Mouse (Mus musculus): Measurements from ENCODE around the gene Ephb4. TPM values are rescaled to one million over a fixed set of nuclear protein-coding genes. Genes with fewer than 3 reads are reported as not detected.

Ephb4 gene
- polyA plus RNA-seq, 1 experiment: not detected

DNA sequence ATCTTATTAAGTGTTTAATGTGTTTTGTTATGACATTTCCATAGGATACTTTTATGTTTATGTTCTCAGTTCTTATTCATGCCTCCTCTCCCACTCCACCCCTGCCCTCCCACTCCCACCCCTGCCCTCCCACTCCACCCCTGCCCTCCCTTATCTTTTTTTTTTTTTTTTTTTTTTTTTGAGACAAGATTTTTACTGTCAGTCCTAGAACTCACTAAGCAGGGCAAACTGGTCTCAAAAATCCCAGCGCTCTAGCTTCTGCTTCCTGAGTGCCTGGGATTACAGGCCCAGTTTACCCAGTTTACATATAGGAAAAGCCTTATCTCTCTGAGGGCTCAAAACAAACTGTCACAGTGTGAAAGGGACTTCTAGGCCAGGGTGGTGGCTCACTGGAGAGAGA is 3.5 kb upstream of the Ephb4 start:
- TF ChIP-seq GATA1 (IDR thresholded peaks at IDR 0.05; ENCODE audit: low read length): no peak

DNA sequence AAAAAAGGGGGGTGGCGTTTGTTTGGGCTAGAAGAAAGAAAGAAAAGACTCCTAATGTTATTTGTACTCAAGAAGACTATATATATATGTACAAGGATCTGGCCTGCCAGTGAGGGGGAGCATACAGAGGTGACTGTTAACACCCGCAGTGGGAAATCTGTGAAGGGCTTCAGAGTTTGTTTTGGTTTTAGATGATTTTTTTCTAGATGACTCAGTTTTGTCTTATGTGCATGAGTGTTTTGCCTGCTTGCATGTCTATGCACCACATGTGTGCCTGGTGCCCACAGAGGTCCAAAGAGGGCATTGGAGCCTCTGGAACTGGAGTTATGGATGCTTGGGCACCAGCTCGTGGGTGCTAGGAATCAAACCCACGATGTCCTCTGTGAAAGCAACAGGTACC is 2.9 kb upstream of the Ephb4 start:
- TF ChIP-seq GATA1 (IDR thresholded peaks at IDR 0.05; ENCODE audit: low read length): no peak

- TF ChIP-seq GATA1 (IDR thresholded peaks at IDR 0.05; ENCODE audit: low read length): no peak
Measured at GRCm38 (mm10) chr5:137347856-137348255, 2.1 kb upstream of the Ephb4 start.

DNA sequence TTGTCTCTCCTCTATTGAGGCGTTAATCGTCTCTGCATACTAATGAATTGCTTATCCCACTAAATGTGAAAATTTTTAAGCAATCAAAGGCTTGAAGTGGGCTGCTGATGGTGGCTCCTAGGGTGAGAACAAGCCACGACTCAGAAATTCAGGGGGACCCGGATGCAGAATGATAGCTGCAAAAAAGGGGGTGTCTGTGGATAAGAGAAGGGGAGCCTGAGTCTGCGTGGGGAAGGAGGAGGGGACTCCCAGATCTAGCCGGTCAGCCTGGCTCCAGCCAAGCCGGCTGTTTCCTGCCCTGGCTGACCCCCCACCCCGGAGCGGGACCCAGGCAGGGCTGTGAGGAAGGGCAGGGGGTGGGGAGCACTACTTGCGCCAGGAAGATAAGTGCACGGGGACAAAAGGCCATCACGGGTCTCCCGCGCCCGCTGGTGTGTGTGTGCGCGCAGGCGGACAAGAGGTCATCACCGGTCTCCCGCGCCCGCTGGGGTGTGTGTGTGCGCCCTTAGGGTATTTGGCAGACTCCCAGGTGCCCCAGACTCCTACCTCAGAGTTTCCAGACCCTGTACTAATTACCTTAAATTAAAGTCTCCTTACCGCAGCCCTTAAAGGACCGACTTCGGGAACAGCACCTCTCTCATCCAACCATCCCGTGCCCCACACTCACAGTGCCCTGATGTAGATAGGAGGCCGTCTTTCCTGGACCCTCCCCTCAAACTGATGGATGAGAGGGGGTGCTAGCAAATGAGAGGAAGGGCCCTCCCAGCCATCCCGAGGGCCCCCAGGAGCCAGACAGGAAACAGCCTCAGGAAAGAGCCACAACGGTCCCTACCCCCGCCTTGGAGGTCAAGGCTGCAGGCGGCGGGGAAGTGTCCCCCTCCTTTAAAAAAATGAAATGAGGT is 1.2 kb upstream of the Ephb4 start:
- no peak for TF ChIP-seq GATA1 (IDR thresholded peaks at IDR 0.05; ENCODE audit: low read length)

DNA sequence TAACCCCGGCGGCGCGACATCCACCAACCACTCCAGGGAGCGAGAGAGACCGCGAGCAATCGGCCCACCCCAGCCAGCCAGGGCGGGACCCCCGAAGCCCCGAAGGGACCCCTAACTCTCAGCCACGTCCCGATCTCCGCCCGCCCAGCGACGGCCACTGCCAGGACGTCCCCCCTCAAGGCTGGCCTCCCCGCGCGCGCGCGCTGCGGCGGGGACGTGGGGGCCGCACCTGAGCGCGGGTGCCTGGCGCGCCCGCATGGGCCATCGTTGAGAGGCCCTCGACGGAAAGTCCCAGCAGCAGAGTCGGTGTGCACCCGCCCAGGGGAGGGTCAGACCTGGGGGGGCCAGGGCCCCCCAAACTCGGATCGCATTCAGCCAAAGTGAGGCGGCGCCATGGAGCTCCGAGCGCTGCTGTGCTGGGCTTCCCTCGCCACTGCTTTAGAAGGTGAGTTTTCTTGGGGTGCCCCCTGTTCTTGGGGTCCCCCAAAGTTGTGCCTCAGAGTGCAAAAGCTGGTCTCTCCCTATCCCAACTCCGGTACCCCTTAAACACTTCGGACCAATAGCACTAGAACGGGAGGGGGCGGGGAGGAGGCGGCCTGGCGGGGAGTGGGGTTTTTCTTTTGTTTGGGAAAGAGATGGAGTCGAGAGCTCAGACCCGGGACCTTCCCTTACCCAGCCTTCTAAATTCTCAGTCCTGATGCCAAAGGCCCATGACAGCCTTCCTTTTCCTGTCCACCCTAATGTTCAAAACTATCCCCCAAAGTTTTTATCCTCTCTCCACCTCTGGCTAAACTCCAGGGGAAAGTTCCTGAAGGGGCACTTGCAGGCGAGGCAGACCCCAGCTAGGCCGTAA is 522 bp downstream of the Ephb4 start:
- TF ChIP-seq GATA1 (IDR thresholded peaks at IDR 0.05; ENCODE audit: low read length): no peak

- no peak for TF ChIP-seq GATA1 (IDR thresholded peaks at IDR 0.05; ENCODE audit: low read length)
Measured at GRCm38 (mm10) chr5:137351058-137351380, 1.1 kb downstream of the Ephb4 start.

DNA sequence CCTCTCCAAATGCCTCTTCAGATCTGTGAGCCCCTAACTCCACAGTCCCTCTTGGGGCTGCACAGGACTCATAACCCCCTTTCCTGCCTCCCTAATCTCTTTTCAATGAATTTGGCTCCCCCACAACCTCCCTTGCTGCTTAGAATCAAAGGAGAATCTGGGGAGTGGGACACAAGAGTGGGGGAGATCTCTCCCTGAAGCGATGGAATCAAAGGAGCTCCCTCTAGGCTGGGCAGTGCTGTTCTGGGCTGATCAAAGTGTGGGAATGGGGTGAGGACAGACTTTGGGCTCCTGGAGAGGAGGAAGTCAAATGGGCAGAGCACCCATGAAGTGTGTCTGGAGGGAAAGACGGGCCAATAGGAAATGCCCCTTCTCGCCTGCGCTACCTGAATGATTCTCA is 1.5 kb downstream of the Ephb4 start:
- TF ChIP-seq GATA1 (IDR thresholded peaks at IDR 0.05; ENCODE audit: low read length): no peak

GRCm38 (mm10) chr5:137352011-137352975 is 2.4 kb downstream of the Ephb4 start:
- TF ChIP-seq GATA1 (IDR thresholded peaks at IDR 0.05; ENCODE audit: low read length): no peak

DNA sequence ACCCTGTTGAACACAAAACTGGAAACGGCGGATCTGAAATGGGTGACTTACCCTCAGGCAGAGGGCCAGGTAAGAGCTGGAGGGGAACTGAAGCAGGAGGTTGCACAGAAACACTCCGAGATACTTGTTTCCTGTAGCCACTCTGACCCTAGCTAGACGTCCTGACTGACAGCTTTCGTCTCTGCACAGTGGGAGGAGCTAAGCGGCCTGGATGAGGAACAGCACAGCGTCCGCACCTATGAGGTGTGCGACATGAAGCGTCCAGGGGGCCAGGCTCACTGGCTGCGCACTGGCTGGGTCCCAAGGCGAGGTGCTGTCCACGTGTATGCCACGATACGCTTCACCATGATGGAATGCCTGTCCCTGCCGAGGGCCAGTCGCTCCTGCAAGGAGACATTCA is 4.2 kb downstream of the Ephb4 start:
- TF ChIP-seq GATA1 (IDR thresholded peaks at IDR 0.05; ENCODE audit: low read length): no peak

DNA sequence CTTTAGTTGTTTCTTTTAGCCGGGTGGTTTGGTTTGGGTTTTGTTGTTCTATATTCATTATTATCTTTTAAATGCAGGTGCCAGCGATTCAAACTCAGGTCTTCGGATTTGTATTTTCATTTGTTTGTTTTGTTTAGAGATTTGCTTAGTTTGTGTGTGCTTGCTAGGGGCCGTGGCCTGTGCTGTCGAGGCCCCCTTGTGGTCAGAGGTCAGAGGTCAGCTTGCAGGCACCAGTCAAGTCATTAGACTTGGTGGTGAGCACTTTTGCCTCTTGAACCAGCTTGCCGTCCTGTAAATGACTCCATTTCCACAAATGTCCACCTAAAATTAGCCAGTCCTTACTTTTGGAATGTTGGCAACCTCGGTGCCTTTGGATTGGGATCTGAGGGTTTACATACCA is 8.5 kb downstream of the Ephb4 start:
- TF ChIP-seq GATA1 (IDR thresholded peaks at IDR 0.05; ENCODE audit: low read length): no peak

DNA sequence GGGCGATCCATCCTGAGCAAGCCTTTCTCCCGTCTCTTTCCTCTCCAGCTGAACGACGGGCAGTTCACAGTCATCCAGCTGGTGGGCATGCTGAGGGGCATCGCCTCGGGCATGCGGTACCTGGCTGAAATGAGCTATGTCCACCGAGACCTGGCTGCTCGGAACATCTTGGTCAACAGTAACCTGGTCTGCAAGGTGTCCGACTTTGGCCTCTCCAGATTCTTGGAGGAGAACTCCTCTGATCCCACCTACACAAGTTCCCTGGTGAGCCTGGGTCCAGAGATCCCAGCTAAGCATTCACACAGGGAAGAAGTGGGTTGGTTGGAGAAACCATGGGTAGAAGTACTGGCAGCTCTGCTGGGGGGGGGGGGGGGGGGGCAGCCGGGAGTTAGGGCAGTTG is 19.8 kb downstream of the Ephb4 start:
- TF ChIP-seq GATA1 (IDR thresholded peaks at IDR 0.05; ENCODE audit: low read length): no peak

GRCm38 (mm10) chr5:137373371-137373950 is 23.6 kb downstream of the Ephb4 start:
- no peak for TF ChIP-seq GATA1 (IDR thresholded peaks at IDR 0.05; ENCODE audit: low read length)

DNA sequence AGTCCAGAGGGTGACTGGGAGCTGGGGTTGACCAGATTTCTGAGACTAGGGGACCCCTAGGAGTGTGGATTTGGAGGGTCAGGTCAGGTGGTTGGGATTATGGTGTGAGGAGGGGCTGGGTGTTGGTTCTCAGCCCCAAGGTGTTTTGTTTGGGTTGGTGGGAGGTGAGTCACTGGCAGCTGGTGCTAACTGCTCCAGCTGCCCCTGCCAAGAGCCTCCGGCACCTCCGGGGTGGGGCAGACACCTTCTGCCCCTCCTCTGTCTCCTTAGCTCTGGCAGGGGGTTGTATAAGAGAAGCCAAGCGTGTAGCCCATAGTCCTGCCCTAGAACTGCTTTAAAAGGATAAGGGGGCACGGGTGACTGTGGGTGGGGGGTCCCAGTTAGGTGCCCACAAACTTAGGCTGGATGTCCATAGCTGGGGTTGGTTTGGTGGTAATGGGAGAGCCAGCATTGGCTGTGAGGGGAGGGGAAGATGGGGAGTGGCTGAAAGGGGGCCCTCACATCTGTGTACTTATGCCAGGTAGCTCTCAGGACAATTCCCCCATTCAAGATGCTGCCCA is 24.7 kb downstream of the Ephb4 start:
- no peak for TF ChIP-seq GATA1 (IDR thresholded peaks at IDR 0.05; ENCODE audit: low read length)

GRCm38 (mm10) chr5:137375627-137376026 is 25.7 kb downstream of the Ephb4 start:
- TF ChIP-seq GATA1 (IDR thresholded peaks at IDR 0.05; ENCODE audit: low read length): no peak

GRCm38 (mm10) chr5:137376198-137376597 is 26.3 kb downstream of the Ephb4 start:
- TF ChIP-seq GATA1 (IDR thresholded peaks at IDR 0.05; ENCODE audit: low read length): no peak
